Mouse (Mus musculus) frontal cortex, postnatal 14 days (tissue): Measurements from ENCODE around the gene Psmb9.
"Not testable (repeated sequence)": the region's sequence is repeated elsewhere in the genome, so short reads cannot be mapped to it uniquely, and the experiment has no call there.

Source experiments
- DNase-seq, 2 experiments: peaks; one replicate each; pipeline ENCODE4 v3.0.0; 2022; ENCODE audit warnings: low spot score in 2 of 2

Gene Psmb9

DNA sequence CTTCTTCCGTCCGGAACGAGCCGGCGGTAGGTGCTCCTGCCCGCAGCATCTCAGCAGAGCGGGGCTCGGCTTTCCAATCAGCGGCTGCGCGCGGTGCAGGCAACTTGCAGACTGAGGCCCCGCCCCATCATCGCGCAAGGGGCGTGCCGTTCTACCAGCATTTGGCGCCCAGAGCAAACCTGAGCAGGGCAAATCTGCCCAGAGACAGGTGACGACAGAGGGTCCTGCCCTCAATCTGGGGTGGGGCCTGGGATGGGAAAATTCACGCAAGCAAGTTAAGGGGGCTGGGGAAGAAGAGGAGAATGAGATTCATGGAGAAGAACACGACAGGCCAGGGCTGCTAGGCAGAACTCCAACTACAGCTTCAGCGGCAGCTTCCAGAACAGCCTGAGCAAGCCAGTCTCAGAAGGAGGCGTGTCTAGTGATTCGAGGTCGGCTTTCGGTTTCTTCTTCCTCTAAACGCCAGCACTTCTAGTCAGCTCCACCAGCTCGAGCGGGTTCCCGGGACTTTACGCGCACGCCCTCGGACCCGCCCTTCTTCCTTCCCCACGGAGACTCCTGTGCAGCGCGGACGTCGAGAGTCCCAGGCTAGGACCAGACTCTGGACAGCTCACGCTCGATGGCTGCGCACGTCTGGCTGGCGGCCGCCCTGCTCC, at the start of gene Psmb9, which contains the start of gene Tap1:
TSS of gene Psmb9 (minus strand) at position 504 of the 656 bp plus-strand sequence.
TSS of gene Tap1 (plus strand) at position 293 of the 656 bp plus-strand sequence.
- peak; percentile 89 to 94 for DNase-seq

GRCm38 (mm10) chr17:34236691-34237090, 49.1 kb upstream of the Psmb9 start:
- DNase-seq, result no peak

DNA sequence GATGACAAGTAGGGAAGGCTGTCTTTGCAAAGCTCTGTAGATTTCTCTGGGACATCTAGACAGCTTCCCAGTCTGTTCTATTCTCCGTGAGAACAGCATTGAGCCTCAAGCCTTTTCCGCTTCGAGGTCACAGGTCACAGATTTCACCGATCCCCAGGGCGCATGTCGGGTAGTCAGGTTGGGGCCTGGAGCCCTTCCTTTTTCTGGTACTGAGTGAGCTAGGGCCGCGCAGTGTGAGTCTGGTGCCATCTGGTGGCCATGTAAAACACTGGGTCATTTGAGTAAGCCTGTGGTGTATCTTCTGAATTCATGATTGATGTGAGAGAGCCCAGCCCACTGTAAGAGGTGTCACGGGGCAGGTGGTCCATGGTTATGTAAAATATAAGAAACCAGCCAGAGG, 47.4 kb upstream of the Psmb9 start:
- DNase-seq, result peak; percentile 36 to 65

DNA sequence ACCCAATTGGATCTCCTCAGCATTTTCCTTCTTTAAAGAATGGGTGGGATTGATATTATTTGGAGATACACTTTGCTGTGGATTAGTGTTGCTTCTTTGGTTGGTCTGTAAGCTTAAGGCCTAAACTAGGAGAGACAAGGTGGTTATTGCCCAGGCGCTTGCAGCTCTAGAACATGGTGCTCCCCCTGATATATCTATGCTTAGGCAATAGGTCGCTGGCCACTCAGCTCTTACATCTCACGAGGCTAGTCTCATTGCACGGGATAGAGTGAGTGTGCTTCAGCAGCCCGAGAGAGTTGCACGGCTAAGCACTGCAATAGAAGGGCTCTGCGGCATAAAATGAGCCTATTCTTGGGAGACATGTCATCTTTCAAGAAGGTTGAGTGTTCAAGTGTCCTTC, 44.5 kb upstream of the Psmb9 start:
- DNase-seq, result not testable (repeated sequence)

GRCm38 (mm10) chr17:34230971-34231370, 43.4 kb upstream of the Psmb9 start:
- peak in 1 of 2 experiments; percentile 17 for DNase-seq

- DNase-seq, result not testable (repeated sequence)
Observed at GRCm38 (mm10) chr17:34225911-34226310, 38.3 kb upstream of the Psmb9 start.

GRCm38 (mm10) chr17:34225426-34225825, 37.9 kb upstream of the Psmb9 start:
- no peak for DNase-seq

GRCm38 (mm10) chr17:34224816-34225215, 37.3 kb upstream of the Psmb9 start:
- DNase-seq, result no peak

DNA sequence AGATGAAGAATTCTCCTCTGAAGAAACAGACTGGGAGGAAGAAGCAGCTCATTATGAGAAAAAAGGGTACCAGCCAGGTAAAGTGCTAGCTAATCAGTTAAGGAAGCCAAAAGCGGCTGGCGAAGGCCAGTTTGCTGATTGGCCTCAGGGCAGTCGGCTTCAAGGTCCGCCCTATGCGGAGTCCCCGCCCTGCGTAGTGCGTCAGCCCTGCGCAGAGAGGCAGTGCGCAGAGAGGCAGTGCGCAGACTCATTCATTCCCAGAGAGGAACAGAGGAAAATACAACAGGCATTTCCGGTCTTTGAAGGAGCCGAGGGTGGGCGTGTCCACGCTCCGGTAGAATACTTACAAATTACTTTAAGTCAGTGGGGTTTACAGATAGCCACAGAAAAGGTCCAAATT, 32.8 kb upstream of the Psmb9 start:
- not testable (repeated sequence) for DNase-seq

DNA sequence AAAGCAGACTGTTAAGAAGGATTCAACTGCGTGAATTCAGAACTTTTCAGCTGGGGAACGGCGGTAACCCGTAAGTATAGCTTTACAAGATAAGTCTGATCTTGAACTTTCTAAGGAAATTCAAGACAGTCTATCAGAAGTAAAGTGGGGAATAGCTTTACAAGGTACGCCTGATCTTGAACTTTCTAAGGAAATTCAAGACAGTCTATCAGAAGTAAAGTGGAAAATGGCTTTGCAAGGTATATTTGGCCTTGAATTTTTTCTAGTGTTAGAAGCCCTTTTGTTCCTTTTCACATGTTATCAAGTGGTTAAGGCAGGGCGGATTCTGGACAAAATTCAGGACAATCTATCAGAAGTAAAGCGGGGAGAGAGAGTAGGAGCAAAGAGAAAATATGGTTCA, 32.2 kb upstream of the Psmb9 start:
- DNase-seq, result not testable (repeated sequence)

- not testable (repeated sequence) for DNase-seq
Observed at GRCm38 (mm10) chr17:34219096-34219495, 31.5 kb upstream of the Psmb9 start.

DNA sequence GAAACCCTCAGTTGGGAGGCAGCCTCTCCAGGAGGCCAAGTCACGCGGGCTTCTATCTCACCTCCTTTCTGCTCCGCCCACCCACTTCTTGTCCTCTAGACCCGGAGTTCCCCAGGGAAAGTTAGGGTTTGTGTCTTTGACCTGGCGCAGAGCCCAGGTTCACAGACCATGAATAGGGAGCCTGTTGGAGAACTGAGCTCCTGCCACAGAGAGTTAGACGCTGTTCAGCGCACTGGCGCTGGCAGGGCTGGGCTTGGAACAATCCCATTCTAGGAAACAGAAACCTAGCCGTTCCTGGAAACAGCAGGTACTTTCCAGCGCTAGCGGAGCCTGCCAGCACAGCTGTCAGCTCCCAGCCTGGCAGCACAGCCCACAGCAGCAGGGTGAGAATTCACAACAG, 31.1 kb upstream of the Psmb9 start:
- no peak for DNase-seq

GRCm38 (mm10) chr17:34217986-34218385, 30.4 kb upstream of the Psmb9 start:
- DNase-seq, result no peak

DNA sequence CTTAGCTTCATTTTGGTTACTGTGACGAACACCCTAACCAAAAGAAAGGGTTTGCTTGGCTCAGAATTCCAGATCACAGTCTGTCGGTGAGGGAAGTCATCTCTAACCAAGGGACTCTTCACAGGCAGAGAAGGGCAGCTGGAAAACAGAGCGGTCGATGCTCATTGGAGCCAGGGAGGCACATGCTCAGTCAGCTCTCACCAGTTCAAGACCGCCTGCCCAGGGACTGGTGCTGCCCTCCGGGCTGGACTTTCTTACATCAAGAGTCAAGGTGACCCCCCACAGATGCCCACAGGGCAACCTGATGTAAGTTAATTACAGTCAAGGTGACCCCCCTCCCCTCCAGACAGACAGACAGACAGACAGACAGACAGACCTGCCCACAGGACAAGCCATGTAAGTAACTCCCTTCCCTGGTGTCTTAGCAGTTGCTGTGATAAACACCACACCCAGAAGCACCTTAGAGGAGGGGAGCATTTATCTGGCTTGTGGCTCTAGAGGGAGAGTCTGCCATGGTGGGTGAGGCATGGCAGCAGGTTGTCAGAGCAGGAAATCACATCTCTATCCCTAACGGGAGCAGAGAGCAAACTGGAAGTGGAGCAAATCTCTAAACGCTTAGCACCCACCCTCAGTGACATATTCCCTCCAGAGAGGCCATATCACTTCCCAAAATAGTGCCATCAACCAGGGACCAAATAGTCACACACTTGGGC, 29.8 kb upstream of the Psmb9 start:
- DNase-seq, result no peak

- no peak for DNase-seq
Observed at GRCm38 (mm10) chr17:34215176-34215575, 27.6 kb upstream of the Psmb9 start.

DNA sequence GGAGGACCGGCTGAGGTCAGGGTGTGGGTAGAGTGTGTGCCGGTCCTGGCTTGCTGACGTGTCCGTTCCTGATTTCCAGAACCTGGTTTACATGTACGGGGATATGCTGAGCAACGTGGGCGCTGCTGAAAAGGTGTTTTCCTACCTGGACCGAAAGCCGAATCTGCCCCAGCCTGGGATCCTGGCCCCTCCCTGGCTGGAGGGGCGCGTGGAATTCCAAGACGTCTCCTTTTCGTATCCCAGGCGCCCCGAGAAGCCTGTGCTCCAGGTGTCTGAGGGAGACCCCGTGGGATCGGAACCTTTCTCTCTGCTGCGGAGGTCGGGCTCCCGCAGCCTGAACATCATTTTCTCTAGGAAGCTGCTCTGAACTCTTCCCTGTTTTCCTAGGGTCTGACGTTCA, 26.4 kb upstream of the Psmb9 start:
- no peak for DNase-seq

DNA sequence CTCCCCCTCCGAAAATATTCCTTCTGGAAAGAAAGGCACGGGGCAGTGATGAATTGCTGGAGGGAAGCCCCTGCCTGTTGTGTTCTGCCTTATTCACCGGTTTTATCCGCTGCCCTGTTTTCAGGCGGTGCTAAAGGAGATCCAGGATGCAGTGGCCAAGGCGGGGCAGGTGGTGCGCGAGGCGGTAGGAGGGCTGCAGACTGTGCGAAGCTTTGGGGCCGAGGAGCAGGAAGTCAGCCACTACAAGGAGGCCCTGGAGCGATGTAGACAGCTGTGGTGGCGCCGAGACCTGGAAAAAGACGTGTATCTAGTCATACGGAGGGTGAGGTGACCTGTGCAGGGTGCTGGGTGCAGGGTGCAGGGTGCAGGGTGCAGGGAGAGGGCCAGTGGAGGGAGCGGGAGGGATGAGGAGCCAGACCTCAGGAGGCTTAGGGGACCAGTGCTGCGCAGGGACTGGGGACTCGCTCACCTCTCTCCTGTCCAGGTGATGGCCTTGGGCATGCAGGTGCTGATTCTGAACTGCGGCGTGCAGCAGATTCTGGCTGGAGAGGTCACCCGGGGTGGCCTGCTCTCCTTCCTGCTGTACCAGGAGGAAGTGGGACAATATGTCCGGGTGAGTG, 24.3 kb upstream of the Psmb9 start:
- no peak for DNase-seq

GRCm38 (mm10) chr17:34210599-34210998, 23.0 kb upstream of the Psmb9 start:
- no peak for DNase-seq

GRCm38 (mm10) chr17:34209680-34210079, 22.1 kb upstream of the Psmb9 start:
- DNase-seq, result no peak

- no peak for DNase-seq
Observed at GRCm38 (mm10) chr17:34208421-34208820, 20.9 kb upstream of the Psmb9 start.

GRCm38 (mm10) chr17:34207866-34208265, 20.3 kb upstream of the Psmb9 start:
- no peak for DNase-seq

- DNase-seq, result no peak
Observed at GRCm38 (mm10) chr17:34207456-34207855, 19.9 kb upstream of the Psmb9 start.

- no peak for DNase-seq
Observed at GRCm38 (mm10) chr17:34206731-34207130, 19.2 kb upstream of the Psmb9 start.
